9 mouse cellular contexts compared by ENCODE assay signal in the genomic region with DNA sequence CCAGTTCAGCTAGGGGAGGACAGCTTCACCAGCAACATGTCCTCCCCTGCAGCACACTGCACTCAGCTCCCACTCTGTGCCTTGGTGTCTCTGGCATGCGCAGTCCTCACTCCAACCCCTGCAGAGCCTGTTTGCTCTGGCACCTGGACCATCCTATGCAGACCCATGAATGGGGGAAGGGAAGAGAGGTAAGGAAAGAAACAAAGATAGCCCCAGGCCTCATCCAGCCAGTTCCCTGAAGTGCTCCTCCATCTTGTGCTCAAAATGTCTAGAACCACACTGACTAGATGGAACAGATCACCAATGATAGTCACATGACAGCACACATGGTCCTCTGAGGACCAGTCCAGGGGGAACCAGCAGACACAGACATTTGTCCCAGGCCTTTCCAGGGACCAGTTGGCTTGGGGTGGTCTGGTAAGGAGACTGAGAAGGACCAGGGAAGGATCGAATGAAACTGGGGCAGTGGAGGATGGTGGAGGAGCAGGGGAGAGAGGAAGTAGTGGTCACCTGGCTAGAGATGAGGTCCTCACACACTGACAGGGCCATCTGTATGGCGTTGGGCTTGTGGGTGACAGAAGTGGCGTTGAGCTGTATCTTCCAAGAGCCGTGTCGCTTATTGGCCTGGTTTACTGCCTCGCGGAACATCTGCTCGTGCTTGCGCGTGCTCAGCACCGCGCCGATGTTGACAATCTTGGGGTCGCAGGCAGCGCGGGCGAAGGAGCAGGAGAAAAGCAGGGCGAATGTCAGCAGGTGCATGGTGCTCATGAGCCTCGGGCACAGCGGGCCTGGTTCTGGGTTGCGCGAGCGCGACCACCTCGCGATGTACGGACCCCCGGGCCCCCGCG. TPM values are rescaled to one million over a fixed set of nuclear protein-coding genes. Genes with fewer than 3 reads are reported as not detected.
DNase-seq lines count a peak whose midpoint lies in the region; ATAC-seq and TF ChIP-seq lines count a peak whose summit lies in the region.
"Had no signal": no experiment of that assay in that cellular context is flagged by ENCODE, and none has a peak within 500 bp of the region (broad histone marks: within the 10 kb centered on the region; RNA-seq: fewer than 3 reads in every experiment).

No protein-coding gene starts in this region.

- ATAC-seq in neural tube, embryonic 11.5 days (ENCODE audit: insufficient read depth, low FRiP score, low TSS enrichment): no peak
- peak; percentile 29; the same call in 1 of the 2 replicates for ATAC-seq in embryonic facial prominence, embryonic 11.5 days (replicated peaks; ENCODE audit: insufficient number of reproducible peaks, low FRiP score, low TSS enrichment, low read depth)
- ATAC-seq in hindbrain, postnatal 0 days: peak; percentile 71
- ATAC-seq in midbrain, postnatal 0 days (ENCODE audit: low FRiP score): peak; percentile 70

- peak overlapping the region; percentile 54 for H3K4me2 ChIP-seq in neural tube, embryonic 11.5 days (ENCODE audit: low read depth)
- peak overlapping the region; percentile 57 for H3K4me2 ChIP-seq in embryonic facial prominence, embryonic 11.5 days (ENCODE audit: low read depth, low read length)
- H3K4me2 ChIP-seq in hindbrain, postnatal 0 days (ENCODE audit: low read depth, low read length): peak overlapping the region; percentile 69
- peak overlapping the region; percentile 64 for H3K4me2 ChIP-seq in midbrain, postnatal 0 days (ENCODE audit: low read depth, low read length, poor library complexity, severe bottlenecking)

- H3K4me3 ChIP-seq in neural tube, embryonic 11.5 days (ENCODE audit: low read depth, low read length): peak overlapping the region; percentile 39
- peak overlapping the region; percentile 28 for H3K4me3 ChIP-seq in embryonic facial prominence, embryonic 11.5 days (ENCODE audit: low read depth, low read length)
- H3K4me3 ChIP-seq in hindbrain, postnatal 0 days (ENCODE audit: low read length): peak overlapping the region; percentile 65
- peak overlapping the region; percentile 69 for H3K4me3 ChIP-seq in midbrain, postnatal 0 days (ENCODE audit: low read depth, low read length)

- 3% methylated on average over 31 of the region's 31 CpGs for WGBS in neural tube, embryonic 11.5 days
- 7% methylated on average over 31 of the region's 31 CpGs for WGBS in embryonic facial prominence, embryonic 11.5 days
- 3% methylated on average over 31 of the region's 31 CpGs for WGBS in hindbrain, postnatal 0 days
- WGBS in midbrain, postnatal 0 days: 5% methylated on average over 31 of the region's 31 CpGs

- peaks cover 32% of the 10 kb centered on the region for H3K27me3 ChIP-seq in neural tube, embryonic 11.5 days (ENCODE audit: control insufficient read depth, insufficient read depth, low read length)
- peaks cover 24% of the 10 kb centered on the region for H3K27me3 ChIP-seq in embryonic facial prominence, embryonic 11.5 days (ENCODE audit: control insufficient read depth, insufficient read depth, low read length)
- peaks cover 4% of the 10 kb centered on the region; the same call in 1 of the 2 replicates for H3K27me3 ChIP-seq in hindbrain, postnatal 0 days (ENCODE audit: insufficient read depth, low read length)
- peaks cover 14% of the 10 kb centered on the region for H3K27me3 ChIP-seq in midbrain, postnatal 0 days (ENCODE audit: insufficient read depth, low read length)

- H3K9me3 ChIP-seq in neural tube, embryonic 11.5 days (ENCODE audit: control insufficient read depth, low read length): no peaks in the 10 kb centered on the region
- no peaks in the 10 kb centered on the region for H3K9me3 ChIP-seq in embryonic facial prominence, embryonic 11.5 days (replicated peaks; ENCODE audit: control insufficient read depth, low read length)
- no peaks in the 10 kb centered on the region for H3K9me3 ChIP-seq in hindbrain, postnatal 0 days (ENCODE audit: low read length)
- H3K9me3 ChIP-seq in midbrain, postnatal 0 days (ENCODE audit: low read length): no peaks in the 10 kb centered on the region

- peak overlapping the region; percentile 39; the same call in 1 of the 2 replicates for H3K9ac ChIP-seq in neural tube, embryonic 11.5 days (ENCODE audit: low read length)
- no peak overlapping the region for H3K9ac ChIP-seq in embryonic facial prominence, embryonic 11.5 days (replicated peaks; ENCODE audit: low read length)
- peak overlapping the region; percentile 72 for H3K9ac ChIP-seq in hindbrain, postnatal 0 days (replicated peaks; ENCODE audit: low read length)
- peak overlapping the region; percentile 87 for H3K9ac ChIP-seq in midbrain, postnatal 0 days (replicated peaks; ENCODE audit: low read length, poor library complexity, severe bottlenecking)

- DNase-seq in neural tube, embryonic 11.5 days (ENCODE audit: low spot score): no peak
- DNase-seq in neural tube, embryonic 10.5 days (ENCODE audit: extremely low spot score, low spot score): no peak
- DNase-seq in embryonic facial prominence, embryonic 11.5 days (ENCODE audit: low spot score): no peak
- peak; percentile 59 for DNase-seq in hindbrain, postnatal 0 days (ENCODE audit: low spot score)
- DNase-seq in midbrain, postnatal 0 days (ENCODE audit: low spot score): peak; percentile 42
- no peak for DNase-seq in urinary bladder, adult 18-20 months (ENCODE audit: low spot score in 2 of 2)
- DNase-seq in adrenal gland, postnatal 25 days: no peak
- DNase-seq in heart, adult 8-10 months (ENCODE audit: low spot score): no peak

- H3K4me1 ChIP-seq in neural tube, embryonic 11.5 days (ENCODE audit: control insufficient read depth, insufficient read depth, low read length): no peaks in the 10 kb centered on the region
- H3K4me1 ChIP-seq in embryonic facial prominence, embryonic 11.5 days (ENCODE audit: control insufficient read depth, insufficient read depth, low read length): no peaks in the 10 kb centered on the region
- H3K4me1 ChIP-seq in hindbrain, postnatal 0 days (ENCODE audit: insufficient read depth, low read length): no peaks in the 10 kb centered on the region
- H3K4me1 ChIP-seq in midbrain, postnatal 0 days (ENCODE audit: insufficient read depth, low read length): 0 out of 2 replicates have a peak, but pooled peaks cover 3% of the 10 kb centered on the region

- no peak for TF ChIP-seq CTCF in hindbrain, postnatal 0 days (IDR thresholded peaks at IDR 0.05; ENCODE audit: low read depth)
- no peak for TF ChIP-seq CTCF in midbrain, postnatal 0 days (IDR thresholded peaks at IDR 0.05)

- no peaks in the 10 kb centered on the region for H3K36me3 ChIP-seq in neural tube, embryonic 11.5 days (ENCODE audit: control insufficient read depth, insufficient read depth, low read length)
- H3K36me3 ChIP-seq in embryonic facial prominence, embryonic 11.5 days (replicated peaks; ENCODE audit: control insufficient read depth, insufficient read depth, low read depth, low read length): no peaks in the 10 kb centered on the region
- H3K36me3 ChIP-seq in hindbrain, postnatal 0 days (ENCODE audit: insufficient read depth, low read length): peaks cover 5% of the 10 kb centered on the region; the same call in 1 of the 2 replicates
- H3K36me3 ChIP-seq in midbrain, postnatal 0 days (ENCODE audit: insufficient read depth, low read length): peaks cover 13% of the 10 kb centered on the region

- no peak overlapping the region for H3K27ac ChIP-seq in neural tube, embryonic 11.5 days (ENCODE audit: low read depth, low read length)
- H3K27ac ChIP-seq in embryonic facial prominence, embryonic 11.5 days (replicated peaks; ENCODE audit: low read depth, low read length): no peak overlapping the region
- H3K27ac ChIP-seq in hindbrain, postnatal 0 days: peak overlapping the region; percentile 92
- H3K27ac ChIP-seq in midbrain, postnatal 0 days (ENCODE audit: low read depth, low read length): peak overlapping the region; percentile 81

RNA-seq across cellular contexts. Expression of gene Grin1, which starts 0.6 kb away (rescaled TPM):
- polyA plus RNA-seq in neural tube, embryonic 11.5 days (2014; fragmentation: Nextera tagmentation; extraction: Ambion mirVana): 2.5 and 3.7 TPM in 2 replicates
- polyA plus RNA-seq in embryonic facial prominence, embryonic 11.5 days (2014; fragmentation: Nextera tagmentation; extraction: Ambion mirVana): 1.6 TPM in 2 replicates
- 146 and 156 TPM in 2 replicates for total RNA-seq in hindbrain, postnatal 0 days (2014; rRNA removed)
- 69.5 and 75.7 TPM in 2 replicates for polyA plus RNA-seq in hindbrain, postnatal 0 days (2015; fragmentation: Nextera tagmentation; extraction: Ambion mirVana)
- 120 and 146 TPM in 2 replicates for total RNA-seq in midbrain, postnatal 0 days (2014; rRNA removed)
- 71.5 and 72.3 TPM in 2 replicates for polyA plus RNA-seq in midbrain, postnatal 0 days (2015; fragmentation: Nextera tagmentation; extraction: Ambion mirVana)
- total RNA-seq in adrenal gland, postnatal 25 days (2021): 9.0 and 12.6 TPM in 2 replicates
- total RNA-seq in heart, adult 8-10 months (2022): under 1 TPM in 2 of 4 experiments, not detected in 2; 0.09 to 0.11 TPM
- total RNA-seq: neutrophil, adult 5-6 weeks had no signal

RNA-seq across cellular contexts. Expression of gene Man1b1, which starts 13.8 kb away (rescaled TPM):
- polyA plus RNA-seq in neural tube, embryonic 11.5 days (2014; fragmentation: Nextera tagmentation; extraction: Ambion mirVana): 65.8 and 87.4 TPM in 2 replicates
- polyA plus RNA-seq in embryonic facial prominence, embryonic 11.5 days (2014; fragmentation: Nextera tagmentation; extraction: Ambion mirVana): 87.2 and 92.7 TPM in 2 replicates
- 52.6 and 67.9 TPM in 2 replicates for total RNA-seq in hindbrain, postnatal 0 days (2014; rRNA removed)
- polyA plus RNA-seq in hindbrain, postnatal 0 days (2015; fragmentation: Nextera tagmentation; extraction: Ambion mirVana): 46.7 and 49.7 TPM in 2 replicates
- total RNA-seq in midbrain, postnatal 0 days (2014; rRNA removed): 58.9 and 60.0 TPM in 2 replicates
- polyA plus RNA-seq in midbrain, postnatal 0 days (2015; fragmentation: Nextera tagmentation; extraction: Ambion mirVana): 42.2 and 53.1 TPM in 2 replicates
- 53.6 and 57.9 TPM in 2 replicates for total RNA-seq in adrenal gland, postnatal 25 days (2021)
- 10 to 100 TPM; 19.9 to 28.2 (median 22.5) TPM for total RNA-seq in heart, adult 8-10 months (2022)

RNA-seq across cellular contexts. Expression of gene Lrrc26, which starts 28.6 kb away (rescaled TPM):
- polyA plus RNA-seq in neural tube, embryonic 11.5 days (2014; fragmentation: Nextera tagmentation; extraction: Ambion mirVana): not detected in 2 replicates
- not detected in 2 replicates for polyA plus RNA-seq in embryonic facial prominence, embryonic 11.5 days (2014; fragmentation: Nextera tagmentation; extraction: Ambion mirVana)
- total RNA-seq in hindbrain, postnatal 0 days (2014; rRNA removed): 1.0 TPM in 1 of 2 replicates, not detected in the other
- polyA plus RNA-seq in hindbrain, postnatal 0 days (2015; fragmentation: Nextera tagmentation; extraction: Ambion mirVana): 0.20 and 0.44 TPM in 2 replicates
- total RNA-seq in midbrain, postnatal 0 days (2014; rRNA removed): not detected in 2 replicates
- 0.23 and 0.26 TPM in 2 replicates for polyA plus RNA-seq in midbrain, postnatal 0 days (2015; fragmentation: Nextera tagmentation; extraction: Ambion mirVana)
- total RNA-seq in adrenal gland, postnatal 25 days (2021): not detected in 2 replicates
- not detected for total RNA-seq in heart, adult 8-10 months (2022)
- total RNA-seq: neutrophil, adult 5-6 weeks had no signal

RNA-seq across cellular contexts. Expression of gene Tmem210, which starts 30.4 kb away (rescaled TPM):
- not detected in 2 replicates for polyA plus RNA-seq in neural tube, embryonic 11.5 days (2014; fragmentation: Nextera tagmentation; extraction: Ambion mirVana)
- not detected in 2 replicates for polyA plus RNA-seq in embryonic facial prominence, embryonic 11.5 days (2014; fragmentation: Nextera tagmentation; extraction: Ambion mirVana)
- not detected in 2 replicates for total RNA-seq in hindbrain, postnatal 0 days (2014; rRNA removed)
- polyA plus RNA-seq in hindbrain, postnatal 0 days (2015; fragmentation: Nextera tagmentation; extraction: Ambion mirVana): not detected in 2 replicates
- total RNA-seq in midbrain, postnatal 0 days (2014; rRNA removed): not detected in 2 replicates
- not detected in 2 replicates for polyA plus RNA-seq in midbrain, postnatal 0 days (2015; fragmentation: Nextera tagmentation; extraction: Ambion mirVana)
- not detected in 2 replicates for total RNA-seq in adrenal gland, postnatal 25 days (2021)
- not detected for total RNA-seq in heart, adult 8-10 months (2022)
- total RNA-seq: neutrophil, adult 5-6 weeks had no signal

RNA-seq across cellular contexts. Expression of gene Dpp7, which starts 37.8 kb away (rescaled TPM):
- 16.2 and 20.6 TPM in 2 replicates for polyA plus RNA-seq in neural tube, embryonic 11.5 days (2014; fragmentation: Nextera tagmentation; extraction: Ambion mirVana)
- 18.2 and 19.1 TPM in 2 replicates for polyA plus RNA-seq in embryonic facial prominence, embryonic 11.5 days (2014; fragmentation: Nextera tagmentation; extraction: Ambion mirVana)
- 19.0 and 30.0 TPM in 2 replicates for total RNA-seq in hindbrain, postnatal 0 days (2014; rRNA removed)
- 24.7 and 27.8 TPM in 2 replicates for polyA plus RNA-seq in hindbrain, postnatal 0 days (2015; fragmentation: Nextera tagmentation; extraction: Ambion mirVana)
- total RNA-seq in midbrain, postnatal 0 days (2014; rRNA removed): 14.9 and 20.3 TPM in 2 replicates
- 22.7 and 26.2 TPM in 2 replicates for polyA plus RNA-seq in midbrain, postnatal 0 days (2015; fragmentation: Nextera tagmentation; extraction: Ambion mirVana)
- total RNA-seq in adrenal gland, postnatal 25 days (2021): 24.6 and 31.8 TPM in 2 replicates
- 1 to 10 TPM; 3.8 to 5.2 (median 5.1) TPM for total RNA-seq in heart, adult 8-10 months (2022)

Comparison
In these comparisons a context has a peak if more than half of its experiments do, and no peak if none do; other contexts are left out.
1. DNase-seq: peak in hindbrain, postnatal 0 days (single experiment) and midbrain, postnatal 0 days (single experiment); none in neural tube, embryonic 11.5 days (single experiment), neural tube, embryonic 10.5 days (single experiment), embryonic facial prominence, embryonic 11.5 days (single experiment), urinary bladder, adult 18-20 months (0 of 2), adrenal gland, postnatal 25 days (single experiment) and heart, adult 8-10 months (single experiment).
2. H3K27ac ChIP-seq: peak in hindbrain, postnatal 0 days (single experiment) and midbrain, postnatal 0 days (single experiment); none in neural tube, embryonic 11.5 days (single experiment) and embryonic facial prominence, embryonic 11.5 days (single experiment).
3. Peak in every context shown above with its lines, with median percentiles within 50 percentile points of each other: H3K4me2 ChIP-seq and H3K4me3 ChIP-seq.